9 mouse cellular contexts compared by ENCODE assay signal in the genomic region with DNA sequence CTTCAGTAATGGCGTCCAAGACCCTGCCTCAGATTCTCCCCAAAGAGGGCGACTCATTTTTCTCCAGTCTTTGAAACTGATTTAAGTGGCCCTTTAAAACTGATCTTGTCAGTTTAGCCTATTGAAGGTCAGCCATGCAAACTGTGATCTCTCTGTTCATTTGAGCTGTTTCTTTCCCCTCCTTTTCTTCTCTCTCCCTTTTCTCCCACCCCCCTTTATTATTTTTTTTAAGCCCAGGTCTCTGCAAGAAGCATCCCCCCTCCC. TPM values are rescaled to one million over a fixed set of nuclear protein-coding genes. Genes with fewer than 3 reads are reported as not detected.
A peak's percentile ranks its signal among the peaks of the same experiment; 100 is the strongest.
DNase-seq lines count a peak whose midpoint lies in the region; ATAC-seq and TF ChIP-seq lines count a peak whose summit lies in the region.
"Had no signal": no experiment of that assay in that cellular context is flagged by ENCODE, and none has a peak within 500 bp of the region (broad histone marks: within the 10 kb centered on the region; RNA-seq: fewer than 3 reads in every experiment).

No protein-coding gene starts in this region.

- peak overlapping the region; percentile 99 for H3K9ac ChIP-seq in neural tube, embryonic 11.5 days (ENCODE audit: low read length)
- H3K9ac ChIP-seq in liver, embryonic 15.5 days, result no peak overlapping the region

- WGBS in neural tube, embryonic 11.5 days, result 0% methylated on average over 2 of the region's 2 CpGs
- 44% methylated on average over 2 of the region's 2 CpGs for WGBS in liver, embryonic 15.5 days (ENCODE audit: insufficient replicate concordance)
- WGBS in thymus, adult 2 months, result 58% methylated on average over 2 of the region's 2 CpGs

- peak overlapping the region; percentile 96 for H3K4me3 ChIP-seq in neural tube, embryonic 11.5 days (ENCODE audit: low read depth, low read length)
- no peak overlapping the region for H3K4me3 ChIP-seq in liver, embryonic 15.5 days (replicated peaks)
- H3K4me3 ChIP-seq in thymus, adult 2 months (ENCODE audit: control insufficient read depth, insufficient read depth, low read length), result no peak overlapping the region

- DNase-seq in embryo, embryonic 9.5 days (ENCODE audit: extremely low spot score), result peak; percentile 57
- DNase-seq in embryo, embryonic 10.5 days (ENCODE audit: low spot score), result no peak
- DNase-seq in neural tube, embryonic 11.5 days (ENCODE audit: low spot score), result no peak
- DNase-seq in neural tube, embryonic 10.5 days (ENCODE audit: extremely low spot score, low spot score), result no peak
- DNase-seq in thymus, adult 2 months, result no peak
- no peak for DNase-seq in adrenal gland, postnatal 14 days
- DNase-seq: lung, postnatal 14 days had no signal

- H3K36me3 ChIP-seq in neural tube, embryonic 11.5 days (ENCODE audit: control insufficient read depth, insufficient read depth, low read length), result peaks cover 9% of the 10 kb centered on the region
- H3K36me3 ChIP-seq in liver, embryonic 15.5 days (replicated peaks), result no peaks in the 10 kb centered on the region
- H3K36me3 ChIP-seq in thymus, adult 2 months (ENCODE audit: control insufficient read depth, insufficient read depth, low read length), result no peaks in the 10 kb centered on the region

- H3K27ac ChIP-seq in neural tube, embryonic 11.5 days (ENCODE audit: low read depth, low read length), result peak overlapping the region; percentile 15; the same call in 1 of the 2 replicates
- H3K27ac ChIP-seq in liver, embryonic 15.5 days (replicated peaks), result no peak overlapping the region
- H3K27ac ChIP-seq in thymus, adult 2 months (ENCODE audit: control insufficient read depth, insufficient read depth, low read length), result no peak overlapping the region

- no peak for TF ChIP-seq POLR2A in thymus, adult 2 months (IDR thresholded peaks at IDR 0.05; ENCODE audit: control insufficient read depth, extremely low read depth, insufficient read depth, low read length, poor library complexity)

- no peaks in the 10 kb centered on the region for H3K9me3 ChIP-seq in neural tube, embryonic 11.5 days (ENCODE audit: control insufficient read depth, low read length)
- no peaks in the 10 kb centered on the region for H3K9me3 ChIP-seq in liver, embryonic 15.5 days (replicated peaks)

- H3K27me3 ChIP-seq in neural tube, embryonic 11.5 days (ENCODE audit: control insufficient read depth, insufficient read depth, low read length), result no peaks in the 10 kb centered on the region
- H3K27me3 ChIP-seq in liver, embryonic 15.5 days, result peaks cover 75% of the 10 kb centered on the region
- H3K27me3 ChIP-seq in thymus, adult 2 months (ENCODE audit: control insufficient read depth, insufficient read depth, low read length), result peaks cover 9% of the 10 kb centered on the region

- peak overlapping the region; percentile 96 for H3K4me2 ChIP-seq in neural tube, embryonic 11.5 days (ENCODE audit: low read depth)
- peak overlapping the region; percentile 25; the same call in 1 of the 2 replicates for H3K4me2 ChIP-seq in liver, embryonic 15.5 days

- no peak for ATAC-seq in neural tube, embryonic 11.5 days (ENCODE audit: insufficient read depth, low FRiP score, low TSS enrichment)
- ATAC-seq in liver, embryonic 15.5 days (ENCODE audit: insufficient read depth), result no peak
- ATAC-seq in frontal cortex, adult (ENCODE audit: low TSS enrichment), result no peak

- peaks cover 23% of the 10 kb centered on the region for H3K4me1 ChIP-seq in neural tube, embryonic 11.5 days (ENCODE audit: control insufficient read depth, insufficient read depth, low read length)
- H3K4me1 ChIP-seq in liver, embryonic 15.5 days (replicated peaks), result peaks cover 9% of the 10 kb centered on the region; the same call in 1 of the 2 replicates
- no peaks in the 10 kb centered on the region for H3K4me1 ChIP-seq in thymus, adult 2 months (replicated peaks; ENCODE audit: control insufficient read depth, insufficient read depth, low read length)

- no peak for TF ChIP-seq CTCF in thymus, adult 2 months (IDR thresholded peaks at IDR 0.05; ENCODE audit: borderline replicate concordance, control insufficient read depth, extremely low read depth, insufficient read depth, low read length, poor library complexity)

RNA-seq across cellular contexts. Expression of gene Nr2f2, which starts 11.2 kb away (rescaled TPM):
- polyA plus RNA-seq in neural tube, embryonic 11.5 days (2014; fragmentation: Nextera tagmentation; extraction: Ambion mirVana), result 88.5 and 95.9 TPM in 2 replicates
- polyA plus RNA-seq in liver, embryonic 15.5 days (2015; fragmentation: Nextera tagmentation; extraction: Ambion mirVana), result 6.5 and 6.7 TPM in 2 replicates
- 12.8 and 14.7 TPM in 2 replicates for polyA plus RNA-seq in thymus, adult 2 months (2012; rRNA removed)
- total RNA-seq in adrenal gland, postnatal 14 days (2021), result 91.5 and 106 TPM in 2 replicates
